In the genomic region with DNA sequence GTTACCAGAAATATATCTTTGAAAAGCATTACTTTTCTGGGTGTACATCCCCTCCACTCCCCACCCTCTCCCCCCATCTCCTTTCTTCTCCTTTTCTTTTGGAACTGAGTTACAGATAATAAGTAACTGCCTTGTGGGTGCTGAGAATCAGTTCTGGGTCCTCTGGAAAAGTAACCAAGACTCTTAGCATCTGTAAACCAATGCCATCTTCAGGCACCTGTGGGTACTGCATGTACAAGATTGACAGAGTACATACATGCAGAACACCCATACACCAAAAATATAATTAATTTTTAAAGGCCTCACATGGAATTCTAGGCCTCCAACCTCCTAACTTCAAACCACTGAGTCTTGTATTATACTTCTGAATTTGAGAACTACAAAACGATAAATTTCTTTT, we compare ENCODE assay signal across 13 mouse cellular contexts.
"Had no signal": no experiment of that assay in that cellular context is flagged by ENCODE, and none has a peak within 500 bp of the region (broad histone marks: within the 10 kb centered on the region; RNA-seq: fewer than 3 reads in every experiment).

No protein-coding gene starts in this region.

- H3K4me3 ChIP-seq: limb, embryonic 12.5 days; myocyte; neural tube, embryonic 15.5 days; stomach, embryonic 15.5 days had no signal

- H3K9me3 ChIP-seq: limb, embryonic 12.5 days; neural tube, embryonic 15.5 days; stomach, embryonic 15.5 days had no signal

- H3K36me3 ChIP-seq: limb, embryonic 12.5 days; neural tube, embryonic 15.5 days; stomach, embryonic 15.5 days had no signal

- H3K4me1 ChIP-seq: limb, embryonic 12.5 days; neural tube, embryonic 15.5 days; stomach, embryonic 15.5 days had no signal

- DNase-seq: kidney, adult 8-10 months; kidney, postnatal 36 days; layer of hippocampus, adult 9-11 months; liver; lung, adult 18-20 months; midbrain, embryonic 14.5 days; right cerebral cortex, postnatal 4 days; spleen, adult 18-20 months; thymus, postnatal 4 days had no signal

- H3K27me3 ChIP-seq: limb, embryonic 12.5 days; neural tube, embryonic 15.5 days; stomach, embryonic 15.5 days had no signal
